Mouse (Mus musculus) thymus, adult 2 months (tissue): ENCODE data around the gene Scgn. TPM values are rescaled to one million over a fixed set of nuclear protein-coding genes. Genes with fewer than 3 reads are reported as not detected.

Experiments used
- DNase-seq: peaks from one replicate; pipeline ENCODE4 v3.0.0; 2021
- H3K27ac ChIP-seq: fragments of 200-500 bp; 2 replicates; pipeline ENCODE4 v1.5.1; 2012; ENCODE audit warnings: low read length, control low read depth; ENCODE audit not compliant: control insufficient read depth, insufficient read depth
- H3K27me3 ChIP-seq: fragments of 200-500 bp; 2 replicates; pipeline ENCODE4 v1.6.1; 2012; ENCODE audit warnings: mild to moderate bottlenecking, low read length, moderate library complexity, mixed read lengths; ENCODE audit not compliant: control insufficient read depth, insufficient read depth
- H3K36me3 ChIP-seq: fragments of 200-500 bp; 2 replicates; pipeline ENCODE4 v1.6.1; 2012; ENCODE audit warnings: mild to moderate bottlenecking, low read length, moderate library complexity; ENCODE audit not compliant: control insufficient read depth, insufficient read depth
- H3K4me1 ChIP-seq: fragments of 200-500 bp; replicated peaks from 2 replicates; pipeline ENCODE4 v1.6.1; 2012; ENCODE audit warnings: low read length; ENCODE audit not compliant: control insufficient read depth, insufficient read depth
- H3K4me3 ChIP-seq: fragments of 200-500 bp; 2 replicates; pipeline ENCODE4 v1.5.1; 2012; ENCODE audit warnings: mild to moderate bottlenecking, low read length, control low read depth, moderate library complexity; ENCODE audit not compliant: control insufficient read depth, insufficient read depth
- CTCF ChIP-seq: fragments of 200-500 bp; IDR thresholded peaks from 2 replicates; pipeline ENCODE4 v1.5.1; 2012; ENCODE audit warnings: mild to moderate bottlenecking, control low read depth, low read length, moderate library complexity, borderline replicate concordance; ENCODE audit not compliant: control insufficient read depth, poor library complexity, insufficient read depth; ENCODE audit errors: extremely low read depth
- POLR2A ChIP-seq: fragments of 200-500 bp; IDR thresholded peaks from 2 replicates; pipeline ENCODE4 v1.6.1; 2012; ENCODE audit warnings: mild to moderate bottlenecking, low read length, control low read depth, moderate library complexity; ENCODE audit not compliant: control insufficient read depth, poor library complexity, insufficient read depth; ENCODE audit errors: extremely low read depth
- WGBS: fragments of 180-500 bp; shearing (Covaris S2); methylation state at CpG from one replicate; pipeline ENCODE4 v1.1.7; 2018; 5-methylcytosine and 5-hydroxymethylcytosine counted together
- polyA plus RNA-seq: library from polyadenylated mRNA; depleted of rRNA; stranded (reverse); fragments of >200 nt; gene quantifications from 2 replicates; pipeline ENCODE4 v1.2.3, GENCODE M21; 2012

The Scgn gene
- polyA plus RNA-seq, 1 experiment = 0.11 TPM

GRCm38 (mm10) chr13:23930904-23931303 lies 60.1 kb downstream of the Scgn start:
- 95% methylated on average over 11 of the region's 11 CpGs for WGBS
- Histone ChIP-seq H3K27ac (no peak overlapping the region), H3K4me3 (no peak overlapping the region), H3K36me3 (no peaks in the 10 kb centered on the region), H3K4me1 (no peaks in the 10 kb centered on the region), H3K27me3 (no peaks in the 10 kb centered on the region)
- DNase-seq = no peak
- no peak for TF ChIP-seq CTCF
- TF ChIP-seq POLR2A = no peak

DNA sequence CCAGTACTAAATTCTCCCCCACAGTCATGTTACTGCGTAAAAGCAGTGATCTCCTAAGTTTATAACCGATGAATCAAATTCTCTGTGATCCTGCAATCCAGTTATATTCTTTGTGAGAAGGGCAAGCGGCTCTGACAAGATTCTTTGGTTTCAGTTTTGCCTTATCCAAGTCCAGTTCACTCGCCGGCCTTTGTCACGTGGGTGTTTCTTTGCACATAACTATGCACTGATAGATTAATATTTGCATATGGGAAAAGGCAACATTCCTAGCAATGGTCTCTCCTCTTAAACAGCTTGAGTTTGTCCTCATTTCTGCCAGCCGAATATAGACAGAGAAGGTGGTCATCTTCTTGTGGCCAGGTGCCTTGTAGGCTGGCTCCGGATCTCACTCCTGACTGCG lies 60.6 kb downstream of the Scgn start:
- Histone ChIP-seq H3K4me3 (no peak overlapping the region), H3K4me1 (no peaks in the 10 kb centered on the region)
- 95% methylated on average over 9 of the region's 9 CpGs for WGBS

DNA sequence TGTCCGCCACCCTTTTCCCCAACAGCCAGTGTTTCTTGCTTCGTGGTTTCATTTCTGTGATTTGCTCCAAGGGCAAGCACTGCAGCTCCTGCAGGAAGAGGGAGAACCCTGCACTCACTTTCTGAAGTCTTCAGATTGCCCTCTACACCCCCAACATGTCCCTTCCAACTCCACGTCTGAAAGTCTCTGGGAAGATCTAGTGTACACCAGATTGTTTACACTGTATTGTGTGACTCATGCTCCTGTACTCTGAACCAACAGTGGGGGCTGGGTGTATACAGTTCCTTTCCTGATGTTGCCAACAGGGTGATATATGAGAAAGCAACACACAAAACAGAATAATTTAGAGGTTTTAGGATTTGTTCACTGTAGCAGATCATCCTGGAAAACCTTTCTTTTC lies 62.4 kb downstream of the Scgn start:
- DNase-seq = no peak
- H3K4me3 ChIP-seq = no peak overlapping the region
- H3K27ac ChIP-seq = no peak overlapping the region
- H3K36me3 ChIP-seq = no peaks in the 10 kb centered on the region
- H3K27me3 ChIP-seq = no peaks in the 10 kb centered on the region
- TF ChIP-seq CTCF = no peak
- H3K4me1 ChIP-seq = no peaks in the 10 kb centered on the region
- 73% methylated on average over 3 of the region's 3 CpGs for WGBS

More for the DNA sequence above, 60.6 kb downstream of the Scgn start:
- Histone ChIP-seq H3K27ac (no peak overlapping the region), H3K27me3 (no peaks in the 10 kb centered on the region), H3K36me3 (no peaks in the 10 kb centered on the region)
- TF ChIP-seq POLR2A (no peak), CTCF (no peak)
- no peak for DNase-seq

DNA sequence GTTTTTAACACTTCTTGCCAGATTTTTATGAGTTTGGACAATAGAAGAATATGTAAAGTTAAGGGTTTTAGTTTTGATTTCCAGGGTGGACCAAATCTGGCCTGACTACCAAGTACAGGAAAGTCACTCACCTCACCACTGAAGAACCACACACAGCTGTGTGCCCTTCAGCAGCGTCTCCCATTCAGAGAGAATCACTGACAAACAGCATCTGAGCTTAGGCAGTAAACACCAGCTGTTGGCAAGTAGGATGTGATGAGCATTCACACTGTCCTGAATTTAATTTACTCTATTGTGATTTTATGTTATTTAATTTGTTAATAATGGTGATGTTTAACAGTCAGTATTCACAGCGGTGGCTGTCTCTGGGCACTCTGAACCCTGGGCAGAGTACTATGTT lies 65.2 kb downstream of the Scgn start:
- H3K27ac ChIP-seq = no peak overlapping the region
- no peaks in the 10 kb centered on the region for H3K4me1 ChIP-seq
- DNase-seq = no peak
- H3K4me3 ChIP-seq = no peak overlapping the region
- TF ChIP-seq CTCF (no peak), POLR2A (no peak)
- H3K27me3 ChIP-seq = no peaks in the 10 kb centered on the region
- H3K36me3 ChIP-seq = no peaks in the 10 kb centered on the region
- WGBS = 59% methylated on average over 2 of the region's 2 CpGs

DNA sequence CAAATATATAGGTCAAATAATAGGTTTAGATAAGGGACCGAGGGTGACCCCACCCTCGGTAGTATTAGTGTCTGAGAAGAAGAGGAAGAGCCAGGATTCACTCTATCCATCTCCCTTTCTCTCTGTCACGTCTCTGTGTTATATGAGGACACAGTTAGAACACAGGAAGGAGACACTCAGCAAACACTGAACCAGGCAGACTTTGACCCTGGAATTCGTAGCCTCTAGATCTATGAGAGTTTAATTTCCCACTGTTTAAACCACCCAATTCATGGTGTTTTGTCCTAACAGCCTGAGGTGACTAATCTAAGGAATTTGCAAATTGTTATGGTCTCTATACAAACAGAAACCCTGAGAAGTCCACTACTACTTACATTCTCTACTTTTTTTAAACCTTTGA lies 73.3 kb downstream of the Scgn start:
- Histone ChIP-seq H3K4me3 (no peak overlapping the region), H3K4me1 (no peaks in the 10 kb centered on the region)
- WGBS = 90% methylated on average over 4 of the region's 4 CpGs

GRCm38 (mm10) chr13:23916132-23916531 lies 74.9 kb downstream of the Scgn start:
- no peak for DNase-seq
- Histone ChIP-seq H3K4me1 (no peaks in the 10 kb centered on the region), H3K4me3 (no peak overlapping the region), H3K36me3 (no peaks in the 10 kb centered on the region), H3K27ac (no peak overlapping the region), H3K27me3 (no peaks in the 10 kb centered on the region)
- TF ChIP-seq CTCF = no peak
- TF ChIP-seq POLR2A = no peak
- WGBS = 44% methylated on average over 1 of the region's 1 CpGs

More for the DNA sequence above, 73.3 kb downstream of the Scgn start:
- H3K36me3 ChIP-seq = no peaks in the 10 kb centered on the region
- no peak for DNase-seq
- no peak for TF ChIP-seq POLR2A
- TF ChIP-seq CTCF = no peak
- H3K27ac ChIP-seq = no peak overlapping the region
- H3K27me3 ChIP-seq = no peaks in the 10 kb centered on the region
